25 mouse cellular contexts compared by ENCODE assay signal in the genomic region with DNA sequence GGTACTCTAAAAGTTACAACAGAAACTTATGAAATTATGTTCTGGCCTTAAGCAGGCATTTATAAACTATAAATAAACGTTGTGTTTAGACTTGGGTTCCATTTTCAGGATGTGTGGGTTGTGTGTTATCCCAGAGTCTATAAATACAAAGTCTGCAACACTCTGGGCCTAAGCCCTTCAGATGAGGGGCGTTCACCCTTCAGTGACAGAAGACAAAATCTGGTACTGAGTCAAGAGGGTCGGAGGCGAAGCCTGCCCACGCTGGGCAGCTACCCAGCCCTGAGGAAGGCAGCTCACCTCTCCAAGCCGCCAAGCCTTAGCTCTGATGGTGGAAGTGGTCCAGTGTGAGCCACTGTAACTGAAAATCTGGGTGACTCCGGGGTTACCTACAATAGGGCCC.
"Had no signal": no experiment of that assay in that cellular context is flagged by ENCODE, and none has a peak within 500 bp of the region (broad histone marks: within the 10 kb centered on the region; RNA-seq: fewer than 3 reads in every experiment).

No protein-coding gene starts in this region.

- H3K27ac ChIP-seq: gastrocnemius, adult 2 months; heart, embryonic 10.5 days; hindbrain, embryonic 10.5 days; hindbrain, embryonic 12.5 days; hindbrain, embryonic 14.5 days; intestine, embryonic 15.5 days; layer of hippocampus, adult 2 months; limb, embryonic 13.5 days; limb, embryonic 15.5 days; liver, embryonic 12.5 days; liver, embryonic 14.5 days had no signal

- H3K4me3 ChIP-seq: gastrocnemius, adult 2 months; heart, embryonic 10.5 days; heart, embryonic 12.5 days; hindbrain, embryonic 10.5 days; hindbrain, embryonic 12.5 days; intestine, embryonic 15.5 days; layer of hippocampus, adult 2 months; limb, embryonic 13.5 days; limb, embryonic 15.5 days; liver, embryonic 12.5 days had no signal

- ATAC-seq: hindbrain, embryonic 16.5 days; inflammation-experienced regulatory T-cells, adult 6 months; intestine, embryonic 15.5 days; intestine, postnatal 0 days; liver, embryonic 12.5 days had no signal

- DNase-seq: gastrocnemius, adult 2 months; gastrocnemius, postnatal 10 days; gastrocnemius, postnatal 25 days; heart, adult 18-20 months; heart, postnatal 10 days; heart, postnatal 4 days; kidney, adult 18-20 months; kidney, adult 8-10 months; kidney, postnatal 10 days; kidney, postnatal 25 days; kidney, postnatal 4 days had no signal
